Mouse (Mus musculus) left cerebral cortex, adult 2 months (tissue): Measurements from ENCODE around the gene Nup210l. TPM values are rescaled to one million over a fixed set of nuclear protein-coding genes. Genes with fewer than 3 reads are reported as not detected.

Source experiments
- DNase-seq, 2 experiments: peaks; one replicate each; pipeline ENCODE4 v3.0.0; 2021 to 2022; ENCODE audit warnings: low spot score in 2 of 2, mixed read lengths in 1 of 2; ENCODE audit errors: extremely low spot score in 1 of 2
- H3K27ac ChIP-seq: fragments of 200-600 bp; 2 replicates; pipeline ENCODE4 v1.8.1; 2022
- H3K4me3 ChIP-seq: fragments of 200-600 bp; 2 replicates; pipeline ENCODE4 v1.8.1; 2022
- CTCF ChIP-seq: fragments of 200-600 bp; IDR thresholded peaks from 2 replicates; pipeline ENCODE4 v1.8.1; 2022; ENCODE audit warnings: antibody characterized with exemption, mild to moderate bottlenecking, moderate library complexity
- intact Hi-C: fragments of 180-260 bp; cut with DNase I; formaldehyde crosslinking; loops from one replicate; pipeline ENCODE4 v1.15.1; 2025
- long read RNA-seq, 2 experiments: library from polyadenylated mRNA; stranded (forward); transcript quantifications; one replicate each; pipeline ENCODE4 v2.0.0; 2021; ENCODE audit warnings: borderline mapping rate in 2 of 2
- total RNA-seq, 2 experiments: library from RNA; stranded (reverse); gene quantifications; 2 replicates each; pipeline ENCODE4 v1.2.3; 2021

Nup210l gene
- under 1 TPM; 0.36 to 0.42 TPM for total RNA-seq
- long read RNA-seq, experiment 1: 0 reads
- long read RNA-seq, experiment 2: 0 reads

DNA sequence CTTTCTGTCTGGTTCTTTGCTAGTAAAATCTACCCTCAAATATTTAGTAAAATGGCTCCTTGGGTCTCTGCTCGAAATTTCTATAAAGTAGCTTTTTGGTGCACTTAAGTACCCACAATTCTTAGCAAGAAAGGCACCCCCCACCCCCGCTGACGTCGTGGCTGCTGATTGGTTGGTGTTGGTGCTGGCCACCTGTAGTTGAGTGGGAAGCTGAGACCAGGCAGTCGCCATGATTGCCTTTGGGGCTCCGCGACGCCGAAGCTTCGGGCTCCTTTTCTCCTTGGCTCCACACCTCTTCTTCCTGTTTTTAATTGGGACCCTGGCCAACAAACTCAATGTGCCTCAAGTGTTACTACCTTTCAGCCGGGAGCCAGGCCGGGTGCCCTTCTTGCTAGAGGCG lies at the start of gene Nup210l:
TSS of gene Nup210l (plus strand) at position 195 of the 400 bp plus-strand sequence.
- H3K4me3 ChIP-seq: no peak within 1 kb of the TSS
- no peak for TF ChIP-seq CTCF
- no peak for DNase-seq
- intact Hi-C loops: no loop called here
- no peak within 1 kb of the TSS for H3K27ac ChIP-seq

DNA sequence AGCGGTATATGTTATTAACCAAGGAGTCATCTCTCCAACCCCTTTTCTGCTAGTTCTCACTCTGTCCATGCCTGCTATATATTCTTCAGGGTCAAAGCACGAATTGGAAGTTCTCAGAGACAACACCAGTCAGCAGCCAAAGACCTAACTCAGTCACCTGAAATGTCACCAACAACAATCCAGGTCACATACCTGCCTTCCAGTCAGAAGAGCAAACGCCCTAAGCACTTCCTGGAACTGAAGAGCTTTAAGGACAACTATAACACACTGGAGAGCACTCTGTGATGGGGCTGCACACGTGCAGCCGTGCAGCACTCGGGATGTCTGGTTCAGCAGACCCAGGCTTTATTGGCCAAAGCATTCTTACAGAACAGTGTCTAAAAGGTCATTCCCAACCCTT lies 42.4 kb upstream of the Nup210l start:
- Histone ChIP-seq H3K4me3 (no peak overlapping the region), H3K27ac (no peak overlapping the region)
- intact Hi-C loops: no loop called here
- no peak for DNase-seq
- no peak for TF ChIP-seq CTCF

DNA sequence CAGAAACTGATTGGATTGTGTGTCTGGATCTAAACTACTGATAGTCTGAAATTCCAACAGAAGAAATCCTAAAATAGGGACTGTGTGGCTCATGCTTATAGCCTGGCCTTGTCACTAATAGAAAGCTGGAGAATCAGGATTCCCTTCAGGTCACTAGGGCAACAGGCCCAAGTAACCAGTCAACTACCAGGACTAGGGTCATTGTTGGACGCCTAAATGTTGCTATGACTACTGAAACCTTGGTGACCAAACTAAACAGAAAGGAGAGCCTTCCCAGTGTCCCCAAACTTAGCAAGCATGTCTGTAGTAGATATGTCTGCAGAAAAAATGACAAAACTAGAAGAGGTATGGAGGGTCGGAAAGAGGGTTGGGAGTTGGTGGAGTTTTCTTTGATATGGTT lies 41.4 kb upstream of the Nup210l start:
- Histone ChIP-seq H3K27ac (no peak overlapping the region), H3K4me3 (no peak overlapping the region)
- intact Hi-C loops: no loop called here
- no peak for DNase-seq
- TF ChIP-seq CTCF: no peak

DNA sequence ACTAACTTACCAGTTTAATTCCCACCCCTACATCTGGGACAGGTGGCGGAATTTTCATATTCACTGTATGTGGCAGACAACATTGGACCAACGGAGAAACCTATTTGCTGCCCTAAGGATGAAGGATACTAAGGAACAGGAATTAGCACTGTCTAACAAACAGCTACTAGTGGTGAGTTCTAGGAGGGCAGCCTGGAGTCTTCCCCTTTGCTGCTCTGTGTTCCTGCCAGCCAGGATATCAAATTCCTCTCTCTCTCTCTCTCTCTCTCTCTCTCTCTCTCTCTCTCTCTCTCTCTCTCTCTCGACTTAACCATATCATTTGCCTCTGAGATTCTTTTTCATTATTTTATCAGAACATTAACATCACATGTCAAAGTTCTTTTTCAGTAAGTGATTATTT lies 39.5 kb upstream of the Nup210l start:
- DNase-seq: no peak
- no peak; the same call in 1 of the 2 replicates for TF ChIP-seq CTCF
- no peak overlapping the region for H3K4me3 ChIP-seq
- no peak overlapping the region for H3K27ac ChIP-seq
- intact Hi-C loops: no loop called here

DNA sequence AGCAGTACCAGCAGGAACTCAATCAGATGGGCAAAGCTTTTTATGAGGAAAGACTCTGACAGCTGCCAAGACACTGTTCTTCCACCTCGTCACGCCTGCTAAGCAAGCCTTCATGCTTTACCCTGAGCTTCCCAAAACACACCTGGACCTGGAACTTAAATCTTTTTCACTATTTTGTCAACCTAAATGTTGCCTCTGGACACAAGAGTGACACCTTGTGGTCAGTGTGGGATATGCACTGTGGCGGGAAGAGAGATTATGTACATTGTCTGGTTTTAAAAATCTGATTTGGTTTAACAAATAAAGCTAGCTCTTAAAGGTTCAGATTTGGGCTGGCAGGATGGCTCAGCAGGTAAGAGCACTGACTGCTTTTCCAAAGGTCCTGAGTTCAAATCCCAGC lies 38.4 kb upstream of the Nup210l start:
- intact Hi-C loops: no loop called here
- Histone ChIP-seq H3K27ac (no peak overlapping the region), H3K4me3 (no peak overlapping the region)
- DNase-seq: peak; percentile 36 to 61
- peak; percentile 89 for TF ChIP-seq CTCF

DNA sequence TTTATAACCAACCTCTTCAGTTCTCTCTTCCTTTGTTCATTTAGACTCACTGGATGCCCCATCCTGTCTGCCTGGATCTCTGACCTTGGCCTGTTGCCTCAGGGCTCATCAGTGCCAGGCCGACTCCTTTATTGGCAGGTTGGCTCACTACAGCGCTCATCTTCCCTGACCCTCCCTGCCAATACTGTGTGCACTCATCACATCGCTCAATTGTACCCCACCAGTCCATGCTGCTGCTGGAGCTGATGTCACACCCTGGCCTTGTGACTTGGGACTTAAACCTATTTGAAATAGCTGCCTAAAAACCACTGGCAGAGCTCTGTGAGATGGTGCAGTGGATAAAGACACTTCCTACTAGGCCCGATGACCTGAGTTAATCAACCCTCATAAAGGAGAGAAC lies 36.1 kb upstream of the Nup210l start:
- no peak for TF ChIP-seq CTCF
- Histone ChIP-seq H3K27ac (no peak overlapping the region), H3K4me3 (no peak overlapping the region)
- DNase-seq: no peak
- intact Hi-C loops: no loop called here

DNA sequence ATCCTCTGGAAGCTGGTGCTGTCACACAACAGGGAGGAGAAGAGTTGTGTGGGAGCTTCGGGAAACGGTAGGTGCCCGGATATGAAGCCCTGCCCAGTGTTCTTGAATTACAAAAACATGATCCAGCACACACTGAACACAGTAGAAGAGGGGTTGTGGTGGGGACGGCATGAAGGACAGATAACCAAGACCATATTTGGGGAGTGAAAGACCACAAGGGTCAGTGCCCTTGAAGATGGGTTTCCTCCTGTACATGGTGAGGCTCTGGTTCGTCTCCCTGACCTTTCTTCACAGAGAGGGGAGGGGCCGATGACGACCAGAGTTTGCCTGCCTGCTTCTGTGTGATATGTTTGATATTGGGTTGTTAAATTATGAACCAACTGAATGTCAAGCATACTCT lies 34.2 kb upstream of the Nup210l start:
- intact Hi-C loops: no loop called here
- no peak for DNase-seq
- no peak for TF ChIP-seq CTCF

DNA sequence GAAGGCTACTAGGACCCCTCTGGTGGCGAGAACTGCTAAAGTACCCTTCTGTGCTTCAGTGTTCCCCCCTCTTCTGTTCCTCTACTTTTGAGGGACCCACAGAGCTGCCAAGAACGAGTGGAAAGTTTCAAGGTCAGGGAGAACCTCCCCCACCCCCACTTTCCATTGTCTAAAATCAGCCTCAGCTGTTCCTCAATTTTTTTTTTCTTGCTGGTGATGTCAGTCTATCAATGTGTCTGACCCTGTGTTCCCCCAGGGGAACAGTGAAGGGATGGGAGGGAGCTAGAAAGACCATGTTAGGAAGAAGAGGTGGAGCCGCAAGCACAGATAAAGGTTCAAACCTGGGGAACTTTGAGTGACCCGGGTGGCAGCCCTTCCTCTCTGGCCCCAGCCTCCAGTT lies 31.6 kb upstream of the Nup210l start, which contains the start of gene Tpm3:
TSS of gene Tpm3 (plus strand) at position 356 of the 400 bp plus-strand sequence.
- no peak for DNase-seq
- TF ChIP-seq CTCF: no peak
- Histone ChIP-seq H3K27ac (no peak within 1 kb of the TSS), H3K4me3 (no peak within 1 kb of the TSS)
- intact Hi-C loops: no loop called here

More for the DNA sequence above, 34.2 kb upstream of the Nup210l start:
- Histone ChIP-seq H3K4me3 (no peak overlapping the region), H3K27ac (no peak overlapping the region)

DNA sequence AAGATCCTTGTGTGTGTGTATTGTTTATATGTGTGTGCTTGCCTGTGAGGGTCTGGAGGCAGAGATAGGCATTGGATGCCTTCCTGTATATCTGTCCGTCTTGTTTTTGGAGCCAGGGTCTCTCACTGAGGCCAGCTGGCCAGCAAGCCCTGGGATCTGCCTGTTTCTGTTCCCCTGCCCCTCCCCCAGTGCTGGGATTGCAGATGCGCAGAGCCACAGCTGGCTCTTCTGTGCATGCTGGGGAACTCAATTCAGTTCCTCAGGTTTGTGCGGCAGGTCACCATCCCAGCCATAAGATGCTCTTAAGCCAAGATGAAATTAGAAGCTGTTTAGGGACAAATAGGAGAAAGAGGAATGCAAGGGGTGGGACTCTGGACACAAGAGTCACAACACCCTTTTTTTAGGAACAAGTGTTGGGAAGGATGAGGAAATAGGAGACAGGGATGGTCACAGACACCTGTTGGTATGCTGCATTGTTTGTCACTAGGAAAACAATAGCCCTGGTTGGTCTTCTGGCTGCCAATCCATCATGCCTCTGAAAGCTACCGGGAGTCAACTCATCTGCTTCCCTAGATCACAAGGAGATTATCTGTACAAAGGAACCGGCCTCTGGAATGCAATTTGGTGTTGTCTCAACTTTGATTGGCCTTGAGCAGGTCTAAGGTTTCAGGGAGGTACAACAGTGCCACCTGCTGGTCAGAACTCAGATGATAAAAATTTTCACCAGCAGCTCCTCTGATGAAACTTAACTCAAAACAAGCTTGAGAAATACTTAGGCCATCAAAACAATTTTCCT lies 26.8 kb upstream of the Nup210l start:
- no peak overlapping the region for H3K27ac ChIP-seq
- peak; percentile 91 for TF ChIP-seq CTCF
- no peak overlapping the region for H3K4me3 ChIP-seq
- peak; percentile 77 to 82 for DNase-seq
- intact Hi-C loops: loop anchor here (2.0 kb wide), 1 partner anchor 24 kb away; the partner anchor contains the start of gene Ubap2l

DNA sequence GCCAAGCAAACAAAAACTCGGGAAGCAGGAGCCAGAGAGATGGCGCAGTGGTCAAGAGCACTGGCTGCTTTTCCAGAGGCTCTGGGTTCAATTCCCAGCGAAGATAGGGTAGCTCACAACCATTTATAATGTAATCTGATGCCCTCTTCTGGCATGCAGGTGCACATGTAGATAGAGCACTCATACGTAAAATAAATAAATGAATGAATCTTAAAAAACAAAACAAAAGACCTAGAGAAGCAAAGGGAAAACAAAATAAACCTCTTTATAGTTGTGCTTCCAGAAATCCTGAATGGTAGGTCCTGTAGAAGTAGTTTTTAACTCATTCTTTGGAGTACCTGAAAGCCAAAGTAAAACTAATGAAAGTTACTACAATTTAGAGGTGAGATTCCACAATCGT lies 25.7 kb upstream of the Nup210l start:
- H3K4me3 ChIP-seq: no peak overlapping the region
- intact Hi-C loops: loop anchor here (2.0 kb wide), 1 partner anchor 117 kb away; no protein-coding TSS in a partner anchor
- H3K27ac ChIP-seq: no peak overlapping the region
- TF ChIP-seq CTCF: peak; percentile 6
- no peak for DNase-seq

DNA sequence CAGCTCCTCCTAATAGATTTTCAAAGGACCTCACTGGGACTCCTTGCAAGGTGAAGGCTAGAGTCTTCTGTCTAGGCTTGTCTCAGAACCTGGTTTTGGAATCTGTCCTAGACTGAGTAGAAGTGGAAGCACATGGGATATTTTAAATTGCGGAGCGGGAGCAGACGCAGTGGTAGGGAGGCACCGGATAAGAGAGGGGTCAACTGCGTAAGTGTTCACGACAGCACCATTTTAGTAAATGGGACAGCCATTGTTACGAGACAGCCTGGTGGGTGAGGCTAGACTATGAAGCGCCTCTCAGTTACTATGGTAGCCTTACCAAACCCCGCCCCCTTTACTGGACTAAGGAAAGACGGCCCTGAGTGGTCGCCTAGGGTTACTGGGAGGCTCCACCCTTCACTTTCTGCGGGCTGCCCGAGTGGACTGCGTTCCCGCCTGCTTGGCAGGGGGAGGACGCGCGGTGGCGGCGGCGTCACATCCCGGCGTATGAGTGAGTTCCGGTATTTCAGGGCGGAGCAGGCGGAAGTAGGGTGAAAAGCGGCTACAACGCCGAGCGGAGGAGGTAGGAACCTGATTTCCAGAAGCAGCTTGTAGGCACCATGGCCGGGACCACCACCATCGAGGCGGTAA lies 24.7 kb upstream of the Nup210l start:
- intact Hi-C loops: loop anchor here (2.0 kb wide), 1 partner anchor 118 kb away; no protein-coding TSS in a partner anchor
- H3K4me3 ChIP-seq: peak overlapping the region; percentile 90
- H3K27ac ChIP-seq: peak overlapping the region; percentile 97
- peak; percentile 90 for DNase-seq
- TF ChIP-seq CTCF: no peak; the same call in 1 of the 2 replicates

DNA sequence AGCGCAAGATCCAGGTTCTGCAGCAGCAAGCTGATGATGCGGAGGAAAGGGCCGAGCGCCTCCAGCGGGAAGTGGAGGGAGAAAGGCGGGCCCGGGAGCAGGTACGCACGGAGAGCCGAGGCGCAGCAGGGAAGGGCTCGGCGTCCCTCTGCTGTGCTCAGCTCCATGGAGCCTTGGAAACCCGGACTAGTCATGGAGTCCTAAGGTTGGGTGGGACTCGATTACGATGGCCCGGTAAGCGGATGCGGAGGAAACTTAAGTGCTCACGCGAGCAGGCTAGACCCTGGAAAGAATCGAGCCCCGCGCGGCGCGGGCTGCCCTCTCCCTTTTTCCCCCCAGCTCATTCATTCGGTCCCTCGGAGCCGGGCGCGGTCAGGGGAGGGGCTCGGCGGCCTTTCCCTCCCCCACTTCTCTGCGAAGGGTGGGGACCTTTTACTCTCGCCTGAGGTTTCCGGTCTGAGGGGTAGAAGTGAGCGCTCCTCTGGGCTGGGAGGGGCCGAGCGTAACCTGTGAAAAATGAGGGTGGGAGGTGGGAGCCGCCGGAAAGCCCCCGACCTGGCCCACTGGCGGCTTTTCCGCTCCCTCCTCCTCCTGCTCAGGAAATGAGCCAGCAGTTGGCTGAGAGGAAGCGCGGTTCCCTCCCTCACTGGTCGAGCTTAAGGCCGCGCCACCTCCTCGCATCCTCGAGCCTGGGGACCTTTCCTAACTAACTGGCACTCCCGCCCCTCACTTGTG lies 24.0 kb upstream of the Nup210l start:
- intact Hi-C loops: loop anchor here (2.0 to 5.0 kb wide), 3 partner anchors 37 to 132 kb away; partner anchors contain the start of genes Rab13 and Rps27
- TF ChIP-seq CTCF: no peak
- Histone ChIP-seq H3K27ac (peak overlapping the region; percentile 97), H3K4me3 (peak overlapping the region; percentile 90)
- DNase-seq: peak; percentile 58 to 62
